Mouse (Mus musculus) heart, postnatal 0 days (tissue): Measurements from ENCODE around the gene Ecsit. TPM values are rescaled to one million over a fixed set of nuclear protein-coding genes. Genes with fewer than 3 reads are reported as not detected.

Experiments
- ATAC-seq: fragments of 200-750 bp; cut with Nextera tagmentation; 2 replicates; pipeline ENCODE4 v1.8.0; 2017; ENCODE audit warnings: low read depth, moderate number of reproducible peaks, moderate library complexity; ENCODE audit not compliant: insufficient read depth
- DNase-seq: peaks from one replicate; pipeline ENCODE4 v3.0.0-alpha.2; 2016; ENCODE audit warnings: low spot score
- H3K27ac ChIP-seq: fragments of 300-500 bp; sonication (generic); 2 replicates; pipeline ENCODE4 v1.5.1; 2014; ENCODE audit warnings: low read depth, mild to moderate bottlenecking
- H3K27me3 ChIP-seq: fragments of 300-500 bp; sonication (generic); 2 replicates; pipeline ENCODE4 v1.6.1; 2014; ENCODE audit warnings: low read length, mixed read lengths; ENCODE audit not compliant: control insufficient read depth, insufficient read depth
- H3K36me3 ChIP-seq: fragments of 300-500 bp; sonication (generic); replicated peaks from 2 replicates; pipeline ENCODE4 v1.6.1; 2014; ENCODE audit warnings: low read length, mixed read lengths; ENCODE audit not compliant: control insufficient read depth, insufficient read depth
- H3K4me1 ChIP-seq: fragments of 300-500 bp; sonication (generic); 2 replicates; pipeline ENCODE4 v1.6.1; 2014; ENCODE audit warnings: antibody characterized with exemption; ENCODE audit not compliant: control insufficient read depth, insufficient read depth
- H3K4me2 ChIP-seq: fragments of 300-500 bp; sonication (generic); 2 replicates; pipeline ENCODE4 v1.6.1; 2014; ENCODE audit warnings: low read depth, mild to moderate bottlenecking, low read length, moderate library complexity
- H3K4me3 ChIP-seq: fragments of 300-500 bp; sonication (generic); 2 replicates; pipeline ENCODE4 v1.5.1; 2014; ENCODE audit warnings: low read depth, low read length
- H3K9ac ChIP-seq: fragments of 300-500 bp; sonication (generic); replicated peaks from 2 replicates; pipeline ENCODE4 v1.6.1; 2014; ENCODE audit warnings: low read depth, low read length, mixed read lengths
- H3K9me3 ChIP-seq: fragments of 300-500 bp; sonication (generic); replicated peaks from 2 replicates; pipeline ENCODE4 v1.6.1; 2016; ENCODE audit warnings: low read length; ENCODE audit not compliant: control insufficient read depth
- CTCF ChIP-seq: IDR thresholded peaks from 2 replicates; pipeline ENCODE4 v1.5.1; 2016; ENCODE audit warnings: antibody characterized with exemption, control low read depth, low read depth
- EP300 ChIP-seq: IDR thresholded peaks from 2 replicates; pipeline ENCODE4 v1.6.1; 2016; ENCODE audit warnings: antibody characterized with exemption, low read depth
- WGBS: fragments of 180-500 bp; shearing (Covaris S2); extraction: QIAGEN DNeasy Blood & Tissue Kit; methylation state at CpG from one replicate; pipeline ENCODE4 v1.1.7; 2014; 5-methylcytosine and 5-hydroxymethylcytosine counted together
- polyA plus RNA-seq: library from polyadenylated mRNA; unstranded; fragments of >200 nt; fragmentation: Nextera tagmentation; extraction: Ambion mirVana; gene quantifications from 2 replicates; pipeline ENCODE4 v1.2.1, GENCODE M21; 2015
- total RNA-seq: library from RNA; depleted of rRNA; stranded (reverse); fragments of >200 nt; gene quantifications from 2 replicates; pipeline ENCODE4 v1.2.3, GENCODE M21; 2014; ENCODE audit warnings: low replicate concordance

The Ecsit gene
- total and polyA plus RNA-seq, 2 experiments from 2014 or later = 82.0 to 138 TPM

DNA sequence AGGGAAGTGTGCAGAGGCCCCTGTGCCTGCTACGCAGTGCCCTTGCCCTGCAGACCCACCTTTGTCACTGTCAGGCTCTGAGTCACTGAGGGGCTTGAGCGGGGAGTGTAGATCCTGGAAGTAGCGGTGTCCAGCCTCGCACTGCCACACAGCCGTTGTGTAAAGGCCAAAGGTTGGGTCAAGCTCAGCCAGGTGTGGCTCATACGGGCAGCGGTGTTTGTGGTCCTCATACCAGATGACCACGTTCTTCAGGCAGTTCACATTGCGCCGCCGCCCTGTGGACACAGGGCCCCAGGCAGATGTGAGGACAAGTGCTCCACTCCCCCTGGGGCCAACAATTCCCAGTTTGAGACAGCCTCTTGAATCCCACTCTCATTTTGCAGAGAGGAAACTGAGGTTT lies 19.6 kb downstream of the Ecsit start:
- 96% methylated on average over 11 of the region's 11 CpGs for WGBS
- TF ChIP-seq EP300 = no peak
- TF ChIP-seq CTCF = no peak
- no peak for ATAC-seq
- Histone ChIP-seq H3K27me3 (no peaks in the 10 kb centered on the region), H3K36me3 (peaks cover 70% of the 10 kb centered on the region), H3K9ac (no peak overlapping the region), H3K9me3 (no peaks in the 10 kb centered on the region), H3K4me3 (no peak overlapping the region), H3K27ac (no peak overlapping the region), H3K4me1 (no peaks in the 10 kb centered on the region; the same call in 1 of the 2 replicates), H3K4me2 (no peak overlapping the region)
- DNase-seq = no peak

DNA sequence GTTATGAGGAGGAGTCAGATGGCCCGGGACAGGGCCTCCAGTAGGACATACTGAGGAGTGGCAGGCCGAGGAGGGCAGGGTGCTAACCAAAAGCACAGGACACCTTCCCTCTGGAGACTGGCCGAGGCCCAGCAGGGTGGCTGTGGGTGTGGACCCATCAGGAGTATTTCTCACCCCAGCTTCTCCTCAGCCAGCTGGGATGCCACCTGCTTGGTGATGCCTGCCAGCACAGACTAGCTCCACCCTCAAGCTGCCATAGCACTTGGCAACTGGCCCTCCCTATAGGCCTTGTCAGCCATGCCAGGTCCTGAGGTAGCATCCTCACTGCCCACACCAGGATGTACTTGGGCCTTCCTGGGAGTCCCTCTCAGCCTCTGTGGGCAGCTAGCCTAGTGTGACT lies 20.9 kb downstream of the Ecsit start:
- 88% methylated on average over 3 of the region's 3 CpGs for WGBS
- H3K27me3 ChIP-seq = no peaks in the 10 kb centered on the region
- H3K4me1 ChIP-seq = no peaks in the 10 kb centered on the region
- H3K9me3 ChIP-seq = no peaks in the 10 kb centered on the region
- no peak overlapping the region for H3K4me3 ChIP-seq
- H3K4me2 ChIP-seq = no peak overlapping the region
- no peak for ATAC-seq
- no peak for TF ChIP-seq EP300
- no peak for TF ChIP-seq CTCF
- no peak overlapping the region for H3K9ac ChIP-seq
- no peak for DNase-seq
- H3K36me3 ChIP-seq = peaks cover 74% of the 10 kb centered on the region
- no peak overlapping the region for H3K27ac ChIP-seq

DNA sequence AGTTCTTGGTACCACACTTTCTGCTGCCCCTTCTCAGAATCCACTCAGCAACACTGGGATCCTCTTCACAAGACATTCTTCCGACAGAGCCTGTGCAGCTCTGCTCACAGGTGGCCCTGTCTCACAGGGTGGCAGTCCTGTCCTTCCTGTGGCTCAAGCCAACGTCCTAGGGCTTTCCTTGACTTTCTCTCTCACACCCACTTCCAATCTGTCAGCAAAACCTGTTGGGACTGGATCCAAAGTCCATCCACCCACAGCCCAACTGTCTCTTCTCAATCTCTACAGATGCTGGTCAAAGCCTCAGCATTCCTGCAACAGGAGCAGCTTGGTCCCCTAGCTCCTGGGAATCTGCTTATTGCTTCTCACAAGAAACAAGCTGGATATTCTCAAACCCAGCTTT lies 23.9 kb downstream of the Ecsit start:
- no peak overlapping the region for H3K4me2 ChIP-seq
- H3K4me1 ChIP-seq = no peaks in the 10 kb centered on the region
- TF ChIP-seq EP300 = no peak
- TF ChIP-seq CTCF = no peak
- no peaks in the 10 kb centered on the region for H3K27me3 ChIP-seq
- DNase-seq = no peak
- no peak for ATAC-seq
- peaks cover 75% of the 10 kb centered on the region for H3K36me3 ChIP-seq
- 63% methylated on average over 2 of the region's 2 CpGs for WGBS
- no peaks in the 10 kb centered on the region for H3K9me3 ChIP-seq
- H3K27ac ChIP-seq = no peak overlapping the region
- H3K9ac ChIP-seq = no peak overlapping the region
- H3K4me3 ChIP-seq = no peak overlapping the region

DNA sequence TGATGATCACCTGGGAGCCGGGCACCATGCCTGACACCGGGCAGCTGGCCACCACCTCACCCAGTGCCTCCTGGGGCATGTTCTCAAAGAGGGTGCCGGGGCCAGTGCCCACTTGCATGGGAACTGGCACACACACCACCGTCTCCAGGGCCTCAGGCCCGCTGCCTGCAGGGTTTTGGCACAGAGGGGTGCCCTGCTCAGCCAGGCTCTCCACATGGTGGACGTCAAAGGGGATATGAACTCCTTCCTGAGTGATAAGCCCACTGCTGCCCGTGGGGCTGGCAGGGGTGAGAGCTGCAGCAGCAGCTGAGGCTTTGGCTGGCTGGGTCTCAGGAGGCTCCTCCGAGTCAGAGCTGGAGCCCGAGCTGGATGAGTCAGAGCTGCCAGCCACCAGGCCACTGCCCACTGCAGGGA lies 27.2 kb downstream of the Ecsit start:
- peaks cover 28% of the 10 kb centered on the region for H3K27me3 ChIP-seq
- H3K36me3 ChIP-seq = peaks cover 45% of the 10 kb centered on the region
- peaks cover 5% of the 10 kb centered on the region; the same call in 1 of the 2 replicates for H3K4me1 ChIP-seq
- H3K4me3 ChIP-seq = no peak overlapping the region
- H3K27ac ChIP-seq = no peak overlapping the region
- DNase-seq (no peak), ATAC-seq (no peak)
- no peak overlapping the region for H3K9ac ChIP-seq
- no peaks in the 10 kb centered on the region for H3K9me3 ChIP-seq
- WGBS = 77% methylated on average over 9 of the region's 9 CpGs
- H3K4me2 ChIP-seq = no peak overlapping the region
- TF ChIP-seq EP300 (no peak), CTCF (no peak)

DNA sequence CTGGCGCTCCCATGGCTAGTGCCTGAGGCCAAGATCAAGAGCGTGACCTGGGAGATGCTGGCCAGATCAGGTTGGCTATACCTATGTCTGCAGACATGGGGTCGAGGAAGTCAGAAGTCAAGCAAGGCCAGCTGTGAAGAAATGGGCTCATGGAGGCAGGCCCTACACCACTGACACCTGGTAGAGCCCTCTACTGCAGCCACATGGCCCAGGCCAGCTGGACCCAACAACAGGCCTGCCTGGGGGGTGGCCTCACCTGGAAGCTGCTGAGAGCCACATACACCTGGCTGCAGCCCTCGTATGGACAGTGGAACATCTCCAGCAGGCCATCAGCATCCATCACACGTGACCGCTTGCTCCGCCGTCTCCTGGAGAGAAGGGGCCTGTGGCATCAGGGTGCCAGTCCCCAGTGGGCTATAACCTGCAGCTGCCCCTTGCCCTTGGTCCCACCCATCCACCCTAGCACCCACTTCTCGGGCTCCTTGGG lies 28.2 kb downstream of the Ecsit start:
- Histone ChIP-seq H3K36me3 (peaks cover 37% of the 10 kb centered on the region), H3K4me3 (no peak overlapping the region), H3K27me3 (peaks cover 37% of the 10 kb centered on the region), H3K4me1 (peaks cover 5% of the 10 kb centered on the region; the same call in 1 of the 2 replicates), H3K27ac (no peak overlapping the region), H3K9ac (no peak overlapping the region), H3K9me3 (no peaks in the 10 kb centered on the region), H3K4me2 (no peak overlapping the region)
- ATAC-seq (no peak), DNase-seq (no peak)
- WGBS = 85% methylated on average over 9 of the region's 9 CpGs
- TF ChIP-seq EP300 = no peak

DNA sequence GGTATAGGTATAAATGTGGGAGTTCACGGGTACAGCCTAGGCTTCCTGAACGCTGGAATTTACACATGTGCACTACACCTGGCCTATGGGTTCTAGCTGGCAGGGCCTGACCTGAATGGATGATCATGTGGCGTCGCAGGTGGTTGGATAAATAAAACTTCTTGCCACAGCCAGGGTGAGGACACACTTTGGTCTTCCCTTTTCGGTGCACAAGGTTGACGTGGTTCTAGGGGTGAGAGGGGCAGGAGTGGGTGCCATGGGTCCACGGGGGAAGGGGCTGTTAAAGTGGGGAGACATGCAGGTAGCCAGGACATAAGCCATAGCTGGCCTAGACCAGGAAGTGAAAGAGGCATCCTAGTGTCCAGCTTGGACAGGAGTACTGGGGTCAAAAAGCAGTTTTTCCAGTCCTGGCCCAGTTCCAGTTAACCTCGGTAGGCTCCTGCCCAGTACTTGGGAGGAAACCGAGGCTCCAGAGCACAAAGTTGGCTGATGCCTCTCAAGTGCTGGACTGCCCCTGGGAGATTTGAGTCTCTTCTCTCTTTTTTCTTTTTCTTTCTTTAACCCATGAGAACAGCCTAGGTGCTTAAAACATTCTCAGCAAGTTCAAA lies 28.8 kb downstream of the Ecsit start:
- Histone ChIP-seq H3K27ac (no peak overlapping the region), H3K4me1 (peaks cover 5% of the 10 kb centered on the region; the same call in 1 of the 2 replicates), H3K4me2 (no peak overlapping the region), H3K36me3 (peaks cover 31% of the 10 kb centered on the region), H3K9ac (no peak overlapping the region), H3K4me3 (no peak overlapping the region), H3K27me3 (peaks cover 44% of the 10 kb centered on the region), H3K9me3 (no peaks in the 10 kb centered on the region)
- DNase-seq = no peak
- WGBS = 69% methylated on average over 9 of the region's 9 CpGs
- no peak for ATAC-seq
- TF ChIP-seq CTCF (no peak), EP300 (no peak)
